Mouse (Mus musculus) embryonic facial prominence, embryonic 12.5 days (tissue): ENCODE results near the gene Mmp28. TPM values are rescaled to one million over a fixed set of nuclear protein-coding genes. Genes with fewer than 3 reads are reported as not detected.

Experiments used
- ATAC-seq: fragments of 200-750 bp; cut with Nextera tagmentation; 2 replicates; pipeline ENCODE4 v1.8.0; 2017; ENCODE audit not compliant: insufficient number of reproducible peaks, insufficient read depth, low FRiP score, low TSS enrichment
- H3K27ac ChIP-seq: fragments of 300-500 bp; sonication (generic); 2 replicates; pipeline ENCODE4 v1.5.1; 2016; ENCODE audit warnings: mild to moderate bottlenecking
- H3K27me3 ChIP-seq: fragments of 300-500 bp; sonication (generic); 2 replicates; pipeline ENCODE4 v1.6.1; 2016; ENCODE audit warnings: mild to moderate bottlenecking, moderate library complexity
- H3K36me3 ChIP-seq: fragments of 300-500 bp; sonication (generic); 2 replicates; pipeline ENCODE4 v1.6.1; 2016; ENCODE audit warnings: mild to moderate bottlenecking
- H3K4me1 ChIP-seq: fragments of 300-500 bp; sonication (generic); 2 replicates; pipeline ENCODE4 v1.6.1; 2016
- H3K4me2 ChIP-seq: fragments of 300-500 bp; sonication (generic); replicated peaks from 2 replicates; pipeline ENCODE4 v1.6.1; 2016; ENCODE audit warnings: mild to moderate bottlenecking, moderate library complexity
- H3K4me3 ChIP-seq: fragments of 300-500 bp; sonication (generic); 2 replicates; pipeline ENCODE4 v1.5.1; 2016; ENCODE audit warnings: mild to moderate bottlenecking
- H3K9ac ChIP-seq: fragments of 300-500 bp; sonication (generic); 2 replicates; pipeline ENCODE4 v1.6.1; 2016; ENCODE audit warnings: mild to moderate bottlenecking, moderate library complexity
- H3K9me3 ChIP-seq: fragments of 300-500 bp; sonication (generic); 2 replicates; pipeline ENCODE4 v1.6.1; 2016; ENCODE audit warnings: mild to moderate bottlenecking, moderate library complexity
- WGBS: fragments of 180-500 bp; shearing (Covaris S2); methylation state at CpG from one replicate; pipeline ENCODE4 v1.1.7; 2016; 5-methylcytosine and 5-hydroxymethylcytosine counted together
- polyA plus RNA-seq: library from polyadenylated mRNA; unstranded; fragments of >200 nt; fragmentation: Nextera tagmentation; extraction: Ambion mirVana; gene quantifications from 2 replicates; pipeline ENCODE4 v1.2.1, GENCODE M21; 2016

The Mmp28 gene
- polyA plus RNA-seq, 1 experiment from 2014 or later, result 3.2 TPM

GRCm38 (mm10) chr11:83420338-83420737 is 42.5 kb downstream of the Mmp28 start:
- Histone ChIP-seq H3K4me3 (no peak overlapping the region), H3K36me3 (no peaks in the 10 kb centered on the region), H3K4me1 (peaks cover 6% of the 10 kb centered on the region; the same call in 1 of the 2 replicates), H3K27me3 (peaks cover 39% of the 10 kb centered on the region), H3K4me2 (no peak overlapping the region), H3K9me3 (no peaks in the 10 kb centered on the region), H3K9ac (no peak overlapping the region), H3K27ac (no peak overlapping the region)
- 37% methylated on average over 4 of the region's 4 CpGs for WGBS
- no peak for ATAC-seq

DNA sequence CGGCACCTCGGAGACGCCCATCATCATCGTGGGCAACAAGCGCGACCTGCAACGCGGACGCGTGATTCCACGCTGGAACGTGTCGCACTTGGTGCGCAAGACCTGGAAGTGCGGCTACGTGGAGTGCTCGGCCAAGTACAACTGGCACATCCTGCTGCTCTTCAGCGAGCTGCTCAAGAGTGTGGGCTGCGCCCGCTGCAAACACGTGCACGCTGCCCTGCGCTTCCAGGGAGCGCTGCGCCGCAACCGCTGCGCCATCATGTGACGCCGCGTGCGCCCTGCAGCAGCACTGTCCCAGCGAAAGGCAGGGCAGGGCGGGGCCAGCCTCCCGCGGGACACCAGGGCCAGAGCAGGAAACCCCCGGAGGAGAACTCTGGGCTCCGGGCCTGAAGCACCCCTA is 44.3 kb downstream of the Mmp28 start:
- H3K4me2 ChIP-seq, result 0 out of 2 replicates have a peak overlapping the region, but pooled peaks have one; percentile 22
- WGBS, result 6% methylated on average over 38 of the region's 38 CpGs
- H3K36me3 ChIP-seq, result no peaks in the 10 kb centered on the region
- H3K27ac ChIP-seq, result no peak overlapping the region
- H3K4me1 ChIP-seq, result peaks cover 6% of the 10 kb centered on the region; the same call in 1 of the 2 replicates
- H3K9ac ChIP-seq, result no peak overlapping the region
- H3K27me3 ChIP-seq, result peaks cover 39% of the 10 kb centered on the region
- H3K4me3 ChIP-seq, result no peak overlapping the region; the same call in 1 of the 2 replicates
- ATAC-seq, result no peak
- H3K9me3 ChIP-seq, result no peaks in the 10 kb centered on the region

- Histone ChIP-seq H3K27ac (no peak overlapping the region), H3K4me3 (no peak overlapping the region), H3K4me2 (no peak overlapping the region), H3K9ac (no peak overlapping the region), H3K9me3 (no peaks in the 10 kb centered on the region), H3K27me3 (peaks cover 41% of the 10 kb centered on the region), H3K36me3 (no peaks in the 10 kb centered on the region), H3K4me1 (peaks cover 6% of the 10 kb centered on the region; the same call in 1 of the 2 replicates)
- 73% methylated on average over 7 of the region's 7 CpGs for WGBS
- ATAC-seq, result no peak
Measured at GRCm38 (mm10) chr11:83417708-83418107, 45.2 kb downstream of the Mmp28 start.

DNA sequence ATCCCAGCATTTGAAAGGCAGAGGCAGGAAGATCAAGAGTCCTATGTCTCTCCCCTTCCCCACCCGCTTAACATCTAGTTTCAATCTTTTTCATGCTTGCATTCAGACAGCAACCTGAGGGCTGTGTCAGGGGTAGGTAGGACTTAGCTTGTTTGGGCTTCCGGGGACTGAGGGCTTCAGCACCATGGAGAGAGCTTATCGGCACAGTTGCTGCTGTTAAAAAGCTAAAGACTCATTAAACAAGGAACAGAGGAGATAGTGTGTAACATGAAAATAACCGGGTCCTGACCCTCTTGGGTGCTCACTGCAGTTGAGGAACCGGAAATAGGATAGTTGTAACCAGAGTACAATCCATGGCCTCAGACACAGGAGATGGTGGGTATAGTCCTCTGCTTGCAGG is 45.8 kb downstream of the Mmp28 start:
- H3K27ac ChIP-seq, result no peak overlapping the region
- 6% methylated on average over 5 of the region's 5 CpGs for WGBS
- no peak overlapping the region for H3K4me3 ChIP-seq
- no peak for ATAC-seq
- no peak overlapping the region for H3K4me2 ChIP-seq
- H3K9me3 ChIP-seq, result no peaks in the 10 kb centered on the region
- peaks cover 6% of the 10 kb centered on the region; the same call in 1 of the 2 replicates for H3K4me1 ChIP-seq
- H3K27me3 ChIP-seq, result peaks cover 47% of the 10 kb centered on the region
- no peaks in the 10 kb centered on the region for H3K36me3 ChIP-seq
- no peak overlapping the region for H3K9ac ChIP-seq

DNA sequence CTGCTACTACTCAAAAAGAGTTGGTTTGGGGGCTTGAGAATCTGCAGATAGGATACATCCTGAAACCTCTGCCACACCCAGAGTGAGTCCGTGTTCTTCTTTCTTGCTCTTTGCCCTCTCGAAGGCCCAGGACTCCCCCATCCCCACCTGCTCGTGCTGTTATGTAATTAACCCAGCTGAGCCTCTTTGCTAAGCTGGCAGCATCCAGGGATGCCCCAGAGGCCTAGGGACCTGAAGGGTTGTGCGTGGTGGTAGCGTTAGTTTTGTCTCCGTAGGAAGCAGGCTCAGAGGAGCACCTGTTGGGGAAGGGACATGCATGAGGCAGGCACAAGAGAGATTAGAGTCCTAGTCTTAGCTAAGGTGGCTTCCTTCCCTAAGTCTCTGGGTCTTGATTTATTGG is 52.4 kb downstream of the Mmp28 start:
- Histone ChIP-seq H3K9ac (no peak overlapping the region), H3K27me3 (peaks cover 9% of the 10 kb centered on the region; the same call in 1 of the 2 replicates), H3K4me2 (peak overlapping the region; percentile 93), H3K4me1 (peaks cover 6% of the 10 kb centered on the region; the same call in 1 of the 2 replicates), H3K36me3 (no peaks in the 10 kb centered on the region), H3K4me3 (peak overlapping the region; percentile 7; the same call in 1 of the 2 replicates), H3K9me3 (no peaks in the 10 kb centered on the region), H3K27ac (no peak overlapping the region)
- WGBS, result 34% methylated on average over 6 of the region's 6 CpGs
- ATAC-seq, result no peak

DNA sequence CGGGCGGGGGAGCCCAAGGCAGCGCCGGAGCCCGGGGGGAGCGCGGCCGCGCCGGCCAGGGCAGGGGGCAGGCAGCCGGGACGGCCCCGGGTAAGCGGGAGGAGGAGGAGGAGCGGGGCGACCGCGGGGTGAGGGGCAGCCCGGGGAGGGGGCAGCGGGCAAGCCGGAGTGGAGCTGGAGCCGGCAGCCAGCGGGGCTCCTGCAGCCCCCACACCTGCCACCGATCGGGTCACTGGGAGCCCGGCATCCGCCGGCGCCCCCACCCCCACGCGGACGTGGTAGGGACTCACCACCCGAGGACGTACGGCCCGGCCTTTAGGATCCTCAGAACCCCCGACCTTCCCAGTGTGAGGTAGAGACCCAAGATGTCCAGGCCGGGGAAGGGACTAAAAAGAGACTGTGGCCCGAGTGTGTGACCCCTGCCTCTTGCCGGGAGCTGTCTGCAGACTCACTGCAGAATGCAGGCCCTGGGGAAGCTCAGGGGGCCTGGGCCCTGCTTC is 53.0 kb downstream of the Mmp28 start:
- H3K4me2 ChIP-seq, result peak overlapping the region; percentile 93
- H3K27me3 ChIP-seq, result peaks cover 9% of the 10 kb centered on the region; the same call in 1 of the 2 replicates
- no peak overlapping the region for H3K27ac ChIP-seq
- peak overlapping the region; percentile 73 for H3K4me3 ChIP-seq
- no peaks in the 10 kb centered on the region for H3K9me3 ChIP-seq
- 1% methylated on average over 21 of the region's 40 CpGs for WGBS
- peaks cover 6% of the 10 kb centered on the region; the same call in 1 of the 2 replicates for H3K4me1 ChIP-seq
- no peak for ATAC-seq
- H3K36me3 ChIP-seq, result no peaks in the 10 kb centered on the region
- peak overlapping the region; percentile 85 for H3K9ac ChIP-seq

DNA sequence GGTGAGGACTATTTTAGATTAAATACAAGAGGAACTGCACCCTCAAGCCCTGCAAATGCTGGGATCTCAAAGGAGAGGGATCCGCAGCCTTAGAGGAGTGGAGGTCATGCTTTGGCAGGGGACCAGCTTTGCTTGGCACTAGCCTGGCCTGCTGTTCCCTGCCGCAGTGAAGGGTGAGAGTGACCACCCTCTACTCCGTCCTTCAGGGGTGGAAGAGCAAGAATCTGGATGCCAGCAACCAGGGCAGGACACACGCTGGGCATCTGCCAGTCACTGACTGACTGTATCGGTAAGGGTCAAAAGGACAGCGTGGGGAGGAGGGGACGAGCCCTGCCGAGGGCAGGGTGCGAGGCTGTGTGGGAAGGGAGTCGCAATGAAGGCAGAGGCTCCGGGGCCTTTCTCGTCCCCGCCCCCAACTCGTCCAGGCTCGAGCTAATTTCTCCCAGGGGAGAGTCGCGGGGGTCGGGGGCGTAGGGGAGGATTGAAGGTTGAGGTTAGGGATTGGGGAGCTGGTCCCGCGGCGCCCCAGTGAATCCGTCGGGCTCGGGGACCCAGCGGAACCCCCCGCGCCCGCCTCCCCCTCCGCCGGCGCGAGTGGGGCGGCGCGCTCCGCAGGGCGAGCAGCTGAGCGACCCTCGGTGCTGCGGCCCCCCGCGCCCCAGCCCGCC is 53.6 kb downstream of the Mmp28 start, which contains the start of gene Rasl10b:
Rasl10b (plus strand) TSS at position 51 of the 668 bp plus-strand sequence.
- Histone ChIP-seq H3K36me3 (no peaks in the 10 kb centered on the region), H3K4me2 (peak within 1 kb of the TSS; percentile 93), H3K4me1 (peaks cover 6% of the 10 kb centered on the region; the same call in 1 of the 2 replicates), H3K27ac (no peak within 1 kb of the TSS), H3K9me3 (no peaks in the 10 kb centered on the region), H3K9ac (peak within 1 kb of the TSS; percentile 85), H3K27me3 (peaks cover 9% of the 10 kb centered on the region; the same call in 1 of the 2 replicates), H3K4me3 (peak within 1 kb of the TSS; percentile 73)
- ATAC-seq, result 0 out of 2 replicates have a peak, but pooled peaks have one; percentile 35
- WGBS, result 2% methylated on average over 23 of the region's 44 CpGs

DNA sequence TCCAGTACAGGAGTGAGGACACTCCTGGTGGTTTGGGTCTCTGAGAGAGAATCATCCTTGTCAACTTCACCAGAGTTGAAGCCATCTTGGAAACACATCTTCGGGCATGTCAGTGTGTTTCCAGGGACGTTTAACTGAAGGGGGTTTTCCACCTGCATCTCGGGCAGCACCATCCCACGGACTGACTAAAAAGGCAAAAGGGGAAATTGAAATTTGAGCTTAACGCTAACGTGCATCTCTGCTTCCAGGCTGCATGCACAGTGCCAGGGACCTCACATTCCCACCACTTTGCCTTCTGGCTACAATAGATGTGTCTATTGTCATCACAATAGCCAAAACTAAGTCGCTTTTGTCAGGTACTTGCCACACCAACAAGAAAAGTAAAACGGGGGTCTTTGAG is 54.6 kb downstream of the Mmp28 start:
- Histone ChIP-seq H3K9ac (no peak overlapping the region), H3K27ac (no peak overlapping the region), H3K36me3 (peaks cover 9% of the 10 kb centered on the region), H3K9me3 (no peaks in the 10 kb centered on the region), H3K27me3 (peaks cover 9% of the 10 kb centered on the region; the same call in 1 of the 2 replicates), H3K4me1 (peaks cover 6% of the 10 kb centered on the region; the same call in 1 of the 2 replicates), H3K4me2 (no peak overlapping the region), H3K4me3 (no peak overlapping the region)
- WGBS, result 33% methylated on average over 8 of the region's 8 CpGs
- no peak for ATAC-seq

- 58% methylated on average over 3 of the region's 3 CpGs for WGBS
- no peak for ATAC-seq
Measured at GRCm38 (mm10) chr11:83406391-83406790, 56.5 kb downstream of the Mmp28 start.

GRCm38 (mm10) chr11:83403787-83404186 is 59.1 kb downstream of the Mmp28 start:
- 86% methylated on average over 7 of the region's 7 CpGs for WGBS
- Histone ChIP-seq H3K4me1 (no peaks in the 10 kb centered on the region), H3K9me3 (no peaks in the 10 kb centered on the region), H3K4me2 (no peak overlapping the region), H3K27ac (no peak overlapping the region), H3K4me3 (no peak overlapping the region), H3K27me3 (no peaks in the 10 kb centered on the region), H3K36me3 (peaks cover 26% of the 10 kb centered on the region), H3K9ac (no peak overlapping the region)
- no peak for ATAC-seq

More at GRCm38 (mm10) chr11:83406391-83406790, 56.5 kb downstream of the Mmp28 start:
- H3K27me3 ChIP-seq, result no peaks in the 10 kb centered on the region
- H3K36me3 ChIP-seq, result peaks cover 20% of the 10 kb centered on the region
- no peak overlapping the region for H3K9ac ChIP-seq
- H3K4me1 ChIP-seq, result peaks cover 6% of the 10 kb centered on the region; the same call in 1 of the 2 replicates
- no peak overlapping the region for H3K4me3 ChIP-seq
- no peak overlapping the region for H3K4me2 ChIP-seq
- no peak overlapping the region for H3K27ac ChIP-seq
- H3K9me3 ChIP-seq, result no peaks in the 10 kb centered on the region

GRCm38 (mm10) chr11:83398724-83399123 is 64.1 kb downstream of the Mmp28 start:
- Histone ChIP-seq H3K27ac (no peak overlapping the region), H3K9ac (no peak overlapping the region), H3K27me3 (no peaks in the 10 kb centered on the region), H3K4me3 (no peak overlapping the region), H3K4me1 (no peaks in the 10 kb centered on the region), H3K4me2 (no peak overlapping the region), H3K9me3 (no peaks in the 10 kb centered on the region), H3K36me3 (peaks cover 35% of the 10 kb centered on the region)
- WGBS, result 74% methylated on average over 5 of the region's 5 CpGs
- ATAC-seq, result no peak

GRCm38 (mm10) chr11:83397626-83398025 is 65.2 kb downstream of the Mmp28 start:
- Histone ChIP-seq H3K4me2 (no peak overlapping the region), H3K4me3 (no peak overlapping the region), H3K9ac (no peak overlapping the region), H3K36me3 (peaks cover 32% of the 10 kb centered on the region), H3K9me3 (no peaks in the 10 kb centered on the region), H3K27ac (no peak overlapping the region), H3K27me3 (no peaks in the 10 kb centered on the region), H3K4me1 (no peaks in the 10 kb centered on the region)
- WGBS, result 91% methylated on average over 7 of the region's 7 CpGs
- ATAC-seq, result no peak
